Mouse (Mus musculus) gonadal fat pad, adult 2 months (tissue): ENCODE measurements around the gene Cnot4. TPM values are rescaled to one million over a fixed set of nuclear protein-coding genes. Genes with fewer than 3 reads are reported as not detected.
A peak's percentile ranks its signal among the peaks of the same experiment; 100 is the strongest.
"Not testable (repeated sequence)": the region's sequence is repeated elsewhere in the genome, so short reads cannot be mapped to it uniquely, and the experiment has no call there.

Experiments
- DNase-seq: peaks from one replicate; pipeline ENCODE4 v3.0.0-alpha.2; 2012; ENCODE audit warnings: low read depth
- polyA plus RNA-seq: library from polyadenylated mRNA; depleted of rRNA; stranded (reverse); fragments of >200 nt; gene quantifications from 2 replicates; pipeline ENCODE4 v1.2.3, GENCODE M21; 2012; rRNA removed

Cnot4 gene
- 9.8 TPM in 2 replicates for polyA plus RNA-seq

- peak; percentile 81 for DNase-seq
Measured at GRCm38 (mm10) chr6:35133579-35134488, at the start of gene Cnot4. Gene Cnot4 (minus strand): TSS chr6:35133724.

- DNase-seq, result not testable (repeated sequence)
Measured at GRCm38 (mm10) chr6:35179299-35179698, 45.8 kb upstream of the Cnot4 start.

- DNase-seq, result no peak
Measured at GRCm38 (mm10) chr6:35177650-35178272, 44.2 kb upstream of the Cnot4 start.

GRCm38 (mm10) chr6:35176979-35177649 is 43.6 kb upstream of the Cnot4 start, which contains the start of gene Nup205:
Gene Nup205 (plus strand): TSS chr6:35177421.
- DNase-seq, result peak; percentile 50

- DNase-seq, result no peak
Measured at GRCm38 (mm10) chr6:35173181-35173580, 39.7 kb upstream of the Cnot4 start.

- DNase-seq, result not testable (repeated sequence)
Measured at GRCm38 (mm10) chr6:35172028-35172427, 38.5 kb upstream of the Cnot4 start.

GRCm38 (mm10) chr6:35169250-35169649 is 35.7 kb upstream of the Cnot4 start:
- no peak for DNase-seq

- DNase-seq, result no peak
Measured at GRCm38 (mm10) chr6:35154540-35154939, 21.0 kb upstream of the Cnot4 start.

GRCm38 (mm10) chr6:35147726-35148422 is 14.3 kb upstream of the Cnot4 start:
- no peak for DNase-seq

- no peak for DNase-seq
Measured at GRCm38 (mm10) chr6:35145569-35145968, 12.0 kb upstream of the Cnot4 start.

- DNase-seq, result no peak
Measured at GRCm38 (mm10) chr6:35140351-35140750, 6.8 kb upstream of the Cnot4 start.

GRCm38 (mm10) chr6:35134844-35135243 is 1.3 kb upstream of the Cnot4 start:
- no peak for DNase-seq

- no peak for DNase-seq
Measured at GRCm38 (mm10) chr6:35133246-35133578, 312 bp downstream of the Cnot4 start.

GRCm38 (mm10) chr6:35132806-35133205 is 718 bp downstream of the Cnot4 start:
- no peak for DNase-seq

GRCm38 (mm10) chr6:35122488-35122887 is 11.0 kb downstream of the Cnot4 start:
- DNase-seq, result no peak

GRCm38 (mm10) chr6:35121925-35122324 is 11.6 kb downstream of the Cnot4 start:
- DNase-seq, result no peak

GRCm38 (mm10) chr6:35102457-35102856 is 31.1 kb downstream of the Cnot4 start:
- DNase-seq, result no peak

- DNase-seq, result no peak
Measured at GRCm38 (mm10) chr6:35084927-35085326, 48.6 kb downstream of the Cnot4 start.

GRCm38 (mm10) chr6:35075148-35075547 is 58.4 kb downstream of the Cnot4 start:
- no peak for DNase-seq

- DNase-seq, result no peak
Measured at GRCm38 (mm10) chr6:35071261-35071660, 62.3 kb downstream of the Cnot4 start.

- DNase-seq, result no peak
Measured at GRCm38 (mm10) chr6:35062446-35062845, 71.1 kb downstream of the Cnot4 start.

GRCm38 (mm10) chr6:35043127-35043526 is 90.4 kb downstream of the Cnot4 start:
- no peak for DNase-seq
